Mouse (Mus musculus) heart, postnatal 36 days (tissue): ENCODE results near the gene Sgcb. TPM values are rescaled to one million over a fixed set of nuclear protein-coding genes. Genes with fewer than 3 reads are reported as not detected.

Experiments used
- DNase-seq, 2 experiments: peaks; one replicate each; pipeline ENCODE4 v3.0.0; 2021 to 2022
- intact Hi-C: fragments of 180-260 bp; cut with DNase I; formaldehyde crosslinking; loops from one replicate; pipeline ENCODE4 v1.15.1; 2025
- total RNA-seq, 2 experiments: library from RNA; stranded (reverse); gene quantifications; 2 replicates each; pipeline ENCODE4 v1.2.3; 2021

Gene Sgcb
- total RNA-seq = 100 to 1,000 TPM in 1 of 2 experiments, 10 to 100 TPM in 1; 97.5 to 103 TPM

DNA sequence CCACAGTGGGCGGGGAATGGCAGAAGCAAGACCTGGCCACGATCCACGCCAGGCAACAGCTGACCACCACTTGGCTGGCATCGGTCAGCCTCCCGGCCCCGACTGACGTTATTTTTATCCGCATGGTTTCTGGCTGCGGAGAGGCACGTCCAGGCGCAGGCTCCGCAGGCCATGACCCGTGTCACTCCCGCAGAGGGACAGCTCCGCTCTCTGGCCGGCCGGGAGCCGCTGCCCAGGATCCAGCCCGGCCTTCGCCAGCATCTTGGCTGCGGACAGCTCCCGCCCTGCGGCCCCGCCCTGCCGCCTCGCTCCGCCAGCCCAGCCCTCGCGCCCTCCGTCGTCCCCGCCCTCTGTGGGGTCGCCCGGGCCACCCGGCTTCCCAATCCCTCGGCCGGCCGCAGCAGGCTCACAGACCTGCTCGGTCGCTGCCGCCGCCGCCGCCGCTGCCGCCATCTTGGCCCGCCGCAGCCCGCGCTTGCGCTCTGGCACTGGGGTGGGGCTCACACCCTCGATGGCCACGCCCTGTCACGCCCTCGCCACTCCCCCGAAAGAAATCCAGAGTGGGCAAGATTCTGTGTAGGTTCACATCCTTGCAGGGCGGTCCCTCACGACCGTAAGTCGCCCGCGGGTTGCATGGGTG is at the start of gene Sgcb:
Gene Sgcb, minus strand, starts transcription at position 530 of the 640 bp plus-strand sequence.
- intact Hi-C loops = loop anchor here (5.0 kb wide), 1 partner anchor 155 kb away; no protein-coding TSS in a partner anchor
- DNase-seq = peak; percentile 88 to 93

DNA sequence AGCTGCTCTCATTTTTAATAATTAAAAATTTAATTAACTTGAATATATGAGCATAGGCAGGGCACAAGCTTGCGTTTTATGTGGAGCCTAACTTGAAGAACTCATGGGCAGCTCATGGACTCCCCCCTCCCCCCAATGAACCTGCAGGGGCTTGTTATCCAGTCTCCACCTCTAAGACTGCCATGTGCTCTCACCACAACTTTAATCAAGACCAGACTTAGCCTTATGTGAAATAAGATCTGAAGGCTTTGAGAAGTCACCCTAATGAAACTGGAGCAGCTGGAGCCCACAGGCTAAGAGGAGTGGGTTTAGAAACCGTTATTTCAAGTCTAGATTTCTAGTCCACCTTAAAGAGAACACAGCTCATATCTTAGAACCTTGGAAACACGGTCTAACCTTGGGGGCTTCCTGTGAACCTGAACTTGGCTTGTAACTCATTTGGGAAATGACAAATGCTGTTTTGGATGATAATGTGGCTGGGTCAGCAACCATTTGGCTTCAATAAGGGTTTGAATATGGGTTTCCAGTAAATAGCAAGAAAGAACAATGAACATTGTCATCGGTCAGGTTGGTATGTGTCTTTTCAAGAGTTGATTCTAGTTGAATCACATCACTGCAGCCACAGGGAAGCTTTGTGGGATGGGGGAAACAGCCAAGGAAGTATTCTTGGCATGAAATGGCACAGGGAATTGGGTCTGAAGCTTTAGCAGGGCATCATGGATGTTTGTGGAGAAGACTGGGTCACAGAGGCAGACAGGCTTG is 46.8 kb upstream of the Sgcb start:
- intact Hi-C loops = no loop called here
- DNase-seq = no peak

DNA sequence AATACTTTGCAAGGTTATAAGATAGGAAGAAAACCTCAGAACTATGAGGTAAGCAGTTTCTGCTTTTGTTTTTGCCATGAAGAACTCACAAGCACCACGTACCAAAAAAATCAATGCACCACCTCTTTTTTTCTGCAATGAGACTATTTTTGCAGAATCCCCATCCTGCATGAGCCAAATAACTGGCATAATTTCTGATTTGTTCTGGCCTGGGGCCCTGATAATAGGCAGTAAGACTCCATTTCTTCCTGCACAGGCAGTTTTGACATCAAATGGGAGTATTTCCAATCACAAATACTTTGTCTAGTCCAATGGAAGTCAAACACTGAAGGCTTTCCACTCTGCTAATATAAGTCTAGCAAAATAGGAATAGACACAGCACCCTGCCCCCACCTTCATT is 46.2 kb upstream of the Sgcb start:
- intact Hi-C loops = no loop called here
- DNase-seq = no peak

DNA sequence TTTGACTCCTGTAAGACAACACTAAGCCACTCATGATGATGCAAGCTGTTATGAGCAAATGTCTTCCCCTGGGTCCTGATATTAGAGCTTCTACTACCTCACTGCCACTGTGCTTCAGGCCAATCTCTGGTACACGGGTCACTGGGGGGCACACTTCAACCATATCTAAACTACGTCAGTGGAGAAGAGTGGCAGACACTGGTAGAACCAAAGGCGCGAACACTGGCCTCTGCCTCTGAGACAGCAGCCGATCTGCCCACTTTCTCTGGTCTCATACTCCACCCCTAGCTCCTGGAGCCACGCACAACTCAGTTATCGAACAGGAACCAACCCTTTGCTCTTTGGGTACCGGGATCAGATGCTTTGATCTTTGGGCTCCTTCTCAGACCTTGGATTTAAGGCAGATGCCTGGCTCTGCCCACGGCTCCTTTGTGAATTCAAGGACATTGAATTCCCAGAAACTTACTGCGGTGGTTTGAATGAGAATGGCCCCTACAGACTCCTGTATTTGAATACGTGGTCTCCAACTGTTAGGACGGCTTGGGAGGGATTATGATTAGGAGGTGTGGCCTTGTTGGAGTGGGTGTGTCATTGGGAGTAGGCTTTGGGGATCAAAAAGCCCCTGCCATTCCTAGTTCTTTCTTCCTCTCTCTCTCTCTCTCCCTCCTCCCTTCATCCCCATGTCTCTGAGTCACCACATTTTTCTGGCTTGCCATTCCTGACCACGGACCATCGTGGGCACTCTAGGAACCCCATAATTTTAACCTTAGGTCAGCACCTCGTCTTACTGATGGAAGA is 44.3 kb upstream of the Sgcb start:
- intact Hi-C loops = no loop called here
- no peak for DNase-seq

DNA sequence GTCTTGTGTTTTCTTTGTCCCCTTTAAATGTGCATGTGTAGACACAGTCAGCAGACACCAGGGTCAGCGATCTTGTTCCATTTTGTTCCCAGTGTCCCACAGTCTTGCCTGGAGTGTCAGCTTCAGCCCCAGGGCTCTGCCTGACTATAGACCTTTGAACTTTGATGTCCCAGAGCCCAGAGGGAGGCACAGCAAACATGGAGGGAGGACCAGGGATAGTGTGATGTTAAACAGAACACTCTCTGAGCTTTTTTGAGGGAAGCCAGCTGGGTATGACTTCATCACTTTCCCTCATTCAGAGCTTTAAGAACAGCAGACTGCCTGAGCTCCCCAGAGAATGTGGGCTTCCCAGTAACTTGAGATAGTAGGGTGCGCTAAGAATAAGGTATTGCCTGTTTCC is 42.6 kb upstream of the Sgcb start:
- DNase-seq = no peak
- intact Hi-C loops = no loop called here

DNA sequence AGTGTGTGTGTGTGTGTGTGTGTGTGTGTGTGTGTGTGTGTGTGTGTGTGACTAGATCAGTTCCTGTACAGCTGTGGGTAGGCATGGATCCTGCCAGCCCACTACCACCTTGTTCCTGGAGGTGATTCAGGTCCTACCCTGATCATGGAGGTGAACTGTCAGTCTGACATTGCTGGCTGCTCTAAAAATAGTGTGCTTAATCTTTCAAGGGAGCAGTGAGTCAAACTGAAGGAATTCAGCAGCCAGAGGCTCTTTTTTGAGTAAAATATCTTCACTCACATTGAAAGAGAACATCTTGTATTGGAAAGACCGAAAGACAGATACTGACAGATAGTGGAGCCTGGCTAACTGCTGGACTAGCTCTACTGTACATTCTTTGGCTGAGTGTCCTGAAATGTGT is 41.0 kb upstream of the Sgcb start:
- peak; percentile 17 to 33 for DNase-seq
- intact Hi-C loops = loop anchor here (5.0 to 10.0 kb wide), 5 partner anchors 164 to 1254 kb away; partner anchors contain the start of gene Usp46

DNA sequence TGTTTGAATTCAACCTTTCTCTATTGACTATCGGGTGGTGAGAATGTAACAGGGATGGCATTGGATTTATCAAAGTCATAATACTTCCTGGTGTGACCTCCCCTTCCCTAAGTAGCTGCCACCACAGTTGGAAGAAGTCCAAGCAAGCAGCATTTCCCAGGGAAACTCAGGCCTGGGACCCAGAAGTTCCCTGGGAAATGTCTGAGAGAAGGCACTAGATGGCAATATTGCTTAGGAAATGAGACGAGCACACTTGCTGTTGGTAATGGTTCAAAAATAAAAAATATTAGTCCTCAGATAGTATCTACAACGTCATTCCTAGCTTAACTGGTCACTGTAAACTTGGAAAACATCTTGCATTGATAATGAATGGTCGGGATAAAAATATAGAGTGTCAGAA is 38.6 kb upstream of the Sgcb start:
- intact Hi-C loops = loop anchor here (2.0 to 10.0 kb wide), 7 partner anchors 166 to 1471 kb away; partner anchors contain the start of gene Usp46
- DNase-seq = no peak

DNA sequence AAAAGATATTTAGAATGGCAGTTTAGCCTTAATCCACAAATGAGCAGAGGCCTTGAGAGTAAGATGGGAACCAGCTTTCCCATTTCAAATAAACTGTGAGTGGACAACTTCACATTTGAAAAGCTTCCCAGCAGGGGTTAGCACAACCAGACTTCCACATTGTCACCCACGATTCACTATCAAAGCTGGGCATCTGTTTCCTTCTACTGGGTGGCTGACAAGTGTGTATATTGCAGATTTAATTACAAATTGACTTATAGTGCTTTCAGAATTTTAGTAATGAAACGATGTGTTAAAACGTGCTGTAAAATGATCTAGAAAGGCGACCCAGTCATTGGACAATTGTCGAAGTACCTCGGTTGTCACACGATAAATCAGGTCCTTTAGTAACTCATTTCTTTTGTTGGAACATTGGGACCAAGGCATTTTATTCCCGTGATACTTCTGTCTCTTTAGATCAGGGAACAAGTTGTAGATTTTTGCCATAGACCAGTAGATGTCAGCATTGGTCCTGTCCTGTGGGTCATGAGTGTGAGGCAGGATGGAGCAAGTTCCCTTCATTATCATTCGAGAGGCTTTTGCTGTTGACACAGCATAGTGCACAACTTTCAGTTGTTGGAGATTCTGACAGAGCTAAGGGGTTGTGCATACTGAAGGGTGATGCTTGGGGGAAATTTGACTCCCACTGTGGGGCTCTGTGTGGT is 36.3 kb upstream of the Sgcb start:
- intact Hi-C loops = loop anchor here (10.0 kb wide), 3 partner anchors 251 to 381 kb away; partner anchors contain the start of gene Usp46

DNA sequence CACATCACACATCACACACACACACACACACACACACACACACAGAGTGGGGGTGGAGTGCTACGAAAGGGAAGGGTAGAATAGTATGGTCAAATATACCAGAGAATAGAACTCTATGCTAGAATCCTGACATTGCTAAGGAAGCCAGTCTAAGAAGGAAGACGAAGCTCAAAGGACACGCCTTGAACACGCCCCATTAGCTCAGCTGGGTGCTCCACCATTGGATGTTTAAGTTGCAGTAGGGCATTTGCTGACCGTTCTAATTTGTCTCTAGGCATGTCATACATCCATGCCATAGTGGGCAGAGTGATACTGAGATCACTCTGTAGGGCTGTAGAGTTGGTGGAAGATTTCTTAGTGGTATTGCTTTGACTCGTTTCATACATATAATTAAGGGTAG is 35.6 kb upstream of the Sgcb start:
- intact Hi-C loops = loop anchor here (10.0 kb wide), 3 partner anchors 252 to 382 kb away; partner anchors contain the start of gene Usp46
- DNase-seq = no peak

More for the DNA sequence above, 36.3 kb upstream of the Sgcb start:
- DNase-seq = no peak

DNA sequence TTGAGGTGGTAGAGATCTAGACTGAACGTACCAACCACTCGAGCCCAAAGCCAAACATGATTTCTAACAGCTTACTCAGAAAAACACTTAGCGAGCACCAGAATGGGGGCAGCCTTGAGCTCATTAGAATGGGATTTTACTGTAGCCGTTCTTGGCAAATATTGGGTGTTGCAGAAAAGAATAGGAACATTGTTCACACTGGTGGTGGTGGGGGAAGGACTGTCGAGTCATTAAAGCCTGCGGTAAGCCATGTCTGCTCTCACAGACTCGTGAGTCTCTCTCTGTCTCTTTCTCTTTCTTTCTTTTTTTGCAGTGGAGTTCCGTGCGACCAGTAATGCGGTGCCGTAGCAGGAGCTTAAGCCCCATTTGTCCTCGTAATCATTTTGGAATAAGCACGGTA is 29.0 kb upstream of the Sgcb start:
- no peak for DNase-seq
- intact Hi-C loops = no loop called here

DNA sequence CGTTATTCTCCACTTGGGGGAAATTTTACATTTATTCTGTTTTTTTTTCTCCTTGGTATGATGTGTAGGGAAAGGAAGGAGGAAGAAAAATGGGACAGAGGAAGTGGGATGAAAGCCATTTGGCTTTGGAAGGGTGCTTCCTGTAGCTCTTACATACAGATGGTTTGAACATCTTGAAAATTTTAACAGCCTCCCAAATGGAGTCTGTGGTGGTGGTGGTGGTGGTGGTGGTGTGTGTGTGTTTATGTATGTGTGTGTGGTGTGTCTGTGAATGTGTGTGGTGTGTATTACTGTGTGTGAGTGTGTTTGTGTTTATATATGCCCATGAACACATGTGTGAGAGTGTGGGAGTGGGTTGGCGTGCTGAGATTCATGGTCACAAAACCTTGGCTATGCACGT is 28.0 kb upstream of the Sgcb start:
- no peak for DNase-seq

DNA sequence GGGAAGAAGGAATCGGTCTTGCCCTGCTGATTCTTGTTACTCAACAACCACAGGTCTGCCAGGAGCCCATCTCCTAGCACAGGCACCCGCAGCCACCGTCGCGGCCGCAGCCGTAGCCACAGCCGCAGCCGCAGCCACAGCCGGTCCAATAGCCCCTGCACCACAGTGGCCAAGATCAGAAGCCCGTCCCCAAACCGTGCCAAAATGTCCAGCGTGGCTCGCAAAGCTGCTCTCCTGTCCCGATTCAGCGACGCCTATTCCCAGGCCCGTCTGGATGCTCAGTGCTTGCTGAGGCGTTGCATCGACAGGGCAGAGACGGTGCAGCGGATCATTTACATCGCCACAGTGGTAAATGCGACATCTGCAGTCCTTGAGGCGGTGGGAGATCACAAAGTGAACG is 21.8 kb upstream of the Sgcb start:
- intact Hi-C loops = no loop called here
- no peak for DNase-seq

More for the DNA sequence above, 28.0 kb upstream of the Sgcb start:
- intact Hi-C loops = no loop called here

DNA sequence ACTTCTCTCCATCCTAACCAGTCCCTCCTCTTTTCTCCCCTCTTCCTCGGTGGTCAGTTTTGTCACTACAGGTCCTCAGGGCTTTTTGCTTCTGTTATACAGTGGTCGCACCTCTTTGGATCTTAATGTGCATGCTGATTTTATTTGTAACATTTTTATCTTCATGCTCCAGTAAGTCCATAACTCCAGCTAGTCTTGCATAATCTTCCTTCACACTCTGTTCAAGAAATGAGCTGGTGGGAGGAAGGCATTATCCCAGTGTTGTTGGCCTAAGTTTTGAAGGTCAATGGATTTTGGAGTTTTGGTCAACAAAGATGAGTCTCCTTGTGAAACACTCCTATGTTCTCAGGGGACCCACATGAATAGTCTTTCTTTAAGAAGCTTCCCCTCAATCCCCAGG is 20.3 kb upstream of the Sgcb start:
- intact Hi-C loops = no loop called here
- DNase-seq = no peak

DNA sequence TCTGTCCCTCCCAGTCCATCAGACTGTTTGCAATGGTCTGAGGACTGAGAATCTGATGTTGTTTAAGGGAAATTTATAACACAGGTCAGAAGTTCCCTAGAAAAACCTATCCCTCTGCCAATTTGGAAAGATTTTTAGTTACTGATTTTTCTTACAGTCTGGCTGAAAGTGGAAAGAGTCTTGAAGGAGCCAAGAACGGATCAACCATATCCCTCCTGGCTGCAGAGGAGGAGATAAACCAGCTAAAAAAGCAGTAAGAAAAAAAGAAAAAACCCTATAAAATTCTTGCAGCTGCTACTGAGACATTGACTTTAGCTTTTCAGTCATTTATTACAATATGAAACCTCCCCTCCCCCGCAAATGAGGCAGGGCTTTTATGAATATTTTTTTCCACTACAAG is 19.1 kb upstream of the Sgcb start:
- no peak for DNase-seq
- intact Hi-C loops = no loop called here

DNA sequence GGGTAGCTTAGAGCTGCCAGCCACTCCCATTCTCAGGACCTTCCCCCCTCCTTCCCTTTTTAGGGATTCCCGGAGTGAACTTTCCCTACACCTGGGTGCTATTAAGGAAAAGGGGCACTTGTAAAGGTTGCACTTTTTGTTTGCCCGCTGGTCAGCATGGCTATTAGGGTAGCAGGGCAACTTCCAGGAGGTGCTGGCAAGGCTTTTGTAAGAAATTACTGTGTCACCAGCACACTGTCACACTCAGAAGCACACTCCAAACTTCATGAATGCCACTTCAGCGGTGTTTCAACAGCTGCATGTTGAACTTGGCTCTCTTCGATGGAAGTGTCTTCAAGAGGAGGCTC is 4.2 kb upstream of the Sgcb start:
- DNase-seq = no peak
- intact Hi-C loops = no loop called here

DNA sequence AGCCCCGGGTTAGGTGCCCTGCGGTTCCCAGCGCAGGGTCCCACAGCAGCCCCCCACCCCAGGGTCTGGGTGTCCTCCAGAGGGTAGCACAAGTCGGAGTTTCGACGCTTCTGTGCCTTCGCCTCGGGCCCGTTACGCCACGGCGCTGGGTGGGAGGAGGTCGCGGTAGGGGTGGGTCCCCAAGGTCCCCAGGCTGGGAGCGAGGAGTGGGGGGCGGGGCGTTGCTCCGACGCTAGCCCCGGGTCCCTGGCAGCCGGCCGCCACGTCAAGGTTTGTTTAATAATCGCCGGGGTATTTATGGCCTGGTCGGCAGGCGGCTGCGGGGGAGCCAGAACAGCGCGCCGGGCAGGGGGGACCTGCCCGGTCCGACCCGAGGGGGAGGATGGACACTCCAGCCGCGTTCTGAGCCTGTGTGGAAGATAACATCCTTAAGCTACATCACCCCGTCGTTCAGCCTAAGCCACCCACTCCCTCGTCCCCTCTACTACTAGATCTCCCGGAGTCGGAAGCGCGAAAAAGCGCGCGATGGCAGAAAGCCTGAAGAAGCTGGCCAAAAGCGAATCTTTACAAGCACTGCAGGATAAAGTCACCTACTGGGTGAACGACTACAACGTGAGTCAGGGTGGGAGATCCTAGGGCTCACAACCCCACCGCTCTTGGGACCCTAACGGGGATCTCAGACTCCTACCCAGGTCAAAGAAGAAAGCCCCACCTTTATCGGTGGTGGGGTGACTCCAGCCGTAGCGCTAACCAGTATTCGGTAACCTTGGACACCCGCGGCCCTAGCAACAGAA is 3.7 kb upstream of the Sgcb start, which contains the start of gene Spata18:
Gene Spata18, plus strand, starts transcription at position 319 of the 794 bp plus-strand sequence.
- intact Hi-C loops = no loop called here
- peak; percentile 15 to 37 for DNase-seq

DNA sequence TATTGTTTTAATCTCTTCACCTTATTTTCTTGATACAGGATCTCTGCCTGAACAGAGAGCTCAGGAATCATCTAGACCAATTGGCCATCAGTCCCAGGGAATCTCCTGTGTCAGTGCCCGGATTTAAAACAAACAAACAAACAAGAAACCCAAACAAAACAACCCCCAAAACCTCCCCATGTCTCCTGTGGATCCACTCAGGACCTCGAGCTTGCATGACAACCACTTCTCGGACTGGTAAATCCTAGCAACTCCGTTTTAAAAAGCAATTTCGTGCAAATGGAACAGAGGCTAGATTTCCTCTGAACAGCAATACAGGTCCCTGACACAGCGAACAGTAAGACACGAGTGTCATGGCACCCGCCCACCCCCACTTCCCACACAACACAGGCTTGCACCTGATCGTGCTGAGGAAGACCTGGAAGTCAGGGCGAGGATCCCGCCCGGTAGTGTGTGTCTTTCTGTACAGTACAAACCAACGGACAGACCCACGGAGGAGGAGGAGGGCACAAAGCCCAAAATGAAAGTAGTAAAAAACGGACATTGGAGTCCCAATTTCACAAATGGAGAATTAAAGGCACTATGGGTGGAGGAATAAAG is 2.9 kb upstream of the Sgcb start:
- intact Hi-C loops = no loop called here
- DNase-seq = peak in 1 of 2 experiments; percentile 33

DNA sequence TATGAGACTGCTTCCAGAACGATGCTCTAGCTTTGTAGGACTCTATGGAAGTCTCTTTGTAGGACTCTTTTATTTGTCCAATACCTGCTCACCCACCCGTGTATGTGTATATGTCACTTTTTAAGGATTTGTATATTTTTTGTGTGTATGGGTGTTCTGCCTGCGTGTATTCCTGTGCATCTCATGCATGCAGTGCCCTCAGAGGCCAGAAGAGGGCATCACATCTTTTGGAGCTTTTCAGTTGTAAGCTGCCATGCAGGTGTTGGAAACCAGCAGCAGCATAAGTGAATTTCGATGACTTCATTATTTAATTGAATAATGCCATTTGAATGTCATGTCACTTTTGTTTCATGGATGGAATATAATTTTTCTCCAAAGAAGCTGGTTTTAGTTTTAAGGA is 5.5 kb downstream of the Sgcb start:
- intact Hi-C loops = no loop called here
- DNase-seq = no peak

DNA sequence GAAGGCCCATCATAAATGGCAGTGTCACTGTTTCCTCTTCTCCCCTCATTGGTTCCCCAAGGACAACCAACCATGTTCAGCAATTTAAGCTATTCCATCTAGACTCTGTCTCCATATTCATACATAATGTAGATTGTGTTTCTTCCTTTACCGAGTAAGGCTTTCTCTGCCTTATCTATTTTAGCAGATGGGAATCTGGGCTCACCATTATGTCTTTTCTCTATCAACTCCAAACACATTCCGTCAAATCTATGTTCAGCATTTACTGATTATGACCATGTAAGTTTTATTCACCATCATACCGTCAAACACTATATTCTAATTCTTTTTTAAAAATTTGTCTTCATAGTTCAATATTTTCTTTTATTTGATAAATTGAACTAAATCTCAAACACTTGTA is 6.5 kb downstream of the Sgcb start:
- intact Hi-C loops = no loop called here
- DNase-seq = no peak
